Mouse (Mus musculus) hindbrain, embryonic 11.5 days (tissue): Measurements from ENCODE around the gene Hnrnpa2b1. TPM values are rescaled to one million over a fixed set of nuclear protein-coding genes. Genes with fewer than 3 reads are reported as not detected.

Experiments
- ATAC-seq: fragments of 200-750 bp; cut with Nextera tagmentation; 2 replicates; pipeline ENCODE4 v1.8.0; 2017; ENCODE audit warnings: mild to moderate bottlenecking, moderate TSS enrichment, moderate library complexity; ENCODE audit not compliant: low FRiP score
- DNase-seq: peaks from one replicate; pipeline ENCODE4 v3.0.0-alpha.2; 2015; ENCODE audit warnings: low spot score
- H3K27ac ChIP-seq: fragments of 300-500 bp; sonication (generic); 2 replicates; pipeline ENCODE4 v1.5.1; 2014; ENCODE audit warnings: mild to moderate bottlenecking, low read depth, low read length
- H3K27me3 ChIP-seq: fragments of 300-500 bp; sonication (generic); 2 replicates; pipeline ENCODE4 v1.6.1; 2014; ENCODE audit warnings: mild to moderate bottlenecking, low read length, moderate library complexity, mixed read lengths; ENCODE audit not compliant: control insufficient read depth, insufficient read depth
- H3K36me3 ChIP-seq: fragments of 300-500 bp; sonication (generic); 2 replicates; pipeline ENCODE4 v1.6.1; 2014; ENCODE audit warnings: mild to moderate bottlenecking, low read length, moderate library complexity, mixed read lengths; ENCODE audit not compliant: control insufficient read depth, insufficient read depth
- H3K4me1 ChIP-seq: fragments of 300-500 bp; sonication (generic); replicated peaks from 2 replicates; pipeline ENCODE4 v1.6.1; 2014; ENCODE audit warnings: low read length, mixed read lengths; ENCODE audit not compliant: control insufficient read depth, insufficient read depth
- H3K4me2 ChIP-seq: fragments of 300-500 bp; sonication (generic); replicated peaks from 2 replicates; pipeline ENCODE4 v1.6.1; 2014; ENCODE audit warnings: mild to moderate bottlenecking, low read depth, low read length
- H3K4me3 ChIP-seq: fragments of 300-500 bp; sonication (generic); 2 replicates; pipeline ENCODE4 v1.5.1; 2014; ENCODE audit warnings: low read depth, low read length
- H3K9ac ChIP-seq: fragments of 300-500 bp; sonication (generic); 2 replicates; pipeline ENCODE4 v1.6.1; 2014; ENCODE audit warnings: low read depth, low read length
- H3K9me3 ChIP-seq: fragments of 300-500 bp; sonication (generic); 2 replicates; pipeline ENCODE4 v1.6.1; 2016; ENCODE audit warnings: low read length; ENCODE audit not compliant: control insufficient read depth
- WGBS: fragments of 180-500 bp; shearing (Covaris S2); extraction: QIAGEN DNeasy Blood & Tissue Kit; methylation state at CpG from one replicate; pipeline ENCODE4 v1.1.7; 2014; 5-methylcytosine and 5-hydroxymethylcytosine counted together
- polyA plus RNA-seq: library from polyadenylated mRNA; unstranded; fragments of >200 nt; fragmentation: Nextera tagmentation; extraction: Ambion mirVana; gene quantifications from 2 replicates; pipeline ENCODE4 v1.2.1, GENCODE M21; 2014

Hnrnpa2b1 gene
- polyA plus RNA-seq, 1 experiment from 2014 or later = 1,561 TPM

DNA sequence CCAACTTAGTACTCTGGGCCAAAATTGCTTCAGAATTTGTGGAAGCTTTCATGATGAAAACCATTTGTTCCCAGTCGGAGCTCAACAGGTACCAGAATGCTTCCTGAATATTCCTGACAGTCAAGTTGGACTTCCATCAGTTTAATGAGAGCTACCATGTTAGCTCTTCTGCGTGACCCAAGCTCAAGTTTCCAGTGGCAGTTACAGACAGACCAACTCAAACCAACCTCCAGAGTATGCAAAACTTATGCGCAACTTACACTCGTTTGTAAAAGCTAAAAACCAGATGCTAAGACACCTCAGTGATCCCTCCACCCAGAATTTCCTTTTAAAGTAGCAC lies 9.7 kb downstream of the Hnrnpa2b1 start:
- Histone ChIP-seq H3K9me3 (no peaks in the 10 kb centered on the region), H3K4me3 (no peak overlapping the region), H3K36me3 (peaks cover 11% of the 10 kb centered on the region), H3K4me1 (no peaks in the 10 kb centered on the region), H3K9ac (no peak overlapping the region), H3K4me2 (no peak overlapping the region), H3K27ac (no peak overlapping the region), H3K27me3 (no peaks in the 10 kb centered on the region)
- ATAC-seq = 0 out of 2 replicates have a peak, but pooled peaks have one; percentile 15
- 79% methylated on average over 4 of the region's 4 CpGs for WGBS
- DNase-seq = no peak

DNA sequence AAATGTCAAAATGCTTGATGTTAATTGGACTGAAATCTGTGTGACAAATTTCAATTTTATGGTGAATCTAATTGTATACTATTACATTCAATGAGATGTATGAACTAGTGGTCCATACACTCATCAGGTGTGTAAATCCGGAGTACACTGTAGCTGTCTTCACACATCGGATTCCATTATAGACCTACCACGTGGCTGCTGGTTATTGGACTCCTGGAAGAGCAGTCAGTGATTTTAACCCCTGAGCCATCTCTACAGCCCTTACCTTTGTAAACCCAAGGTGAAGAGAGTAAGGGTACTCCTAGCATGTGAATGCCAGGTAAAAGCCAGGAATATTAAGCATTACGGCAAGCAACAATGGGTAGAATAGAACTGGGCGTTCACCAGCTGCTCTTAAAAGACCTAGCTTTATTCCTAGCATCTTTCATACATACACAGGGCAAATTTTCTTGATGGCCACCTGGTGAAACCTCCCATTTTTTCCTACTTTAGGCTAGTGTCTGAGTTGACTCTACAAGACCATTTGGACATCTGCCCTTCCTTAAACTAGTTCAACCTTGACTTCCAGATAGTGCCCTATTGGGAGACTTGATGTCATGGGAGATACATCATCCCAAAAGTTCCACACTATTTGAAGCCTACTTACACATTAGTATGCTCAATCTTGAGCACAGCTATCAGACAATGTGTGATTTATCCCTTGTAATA lies 10.2 kb downstream of the Hnrnpa2b1 start:
- DNase-seq = peak; percentile 56
- no peak overlapping the region for H3K27ac ChIP-seq
- WGBS = 34% methylated on average over 5 of the region's 5 CpGs
- H3K36me3 ChIP-seq = peaks cover 11% of the 10 kb centered on the region
- H3K4me1 ChIP-seq = no peaks in the 10 kb centered on the region
- no peak overlapping the region for H3K4me2 ChIP-seq
- H3K9ac ChIP-seq = no peak overlapping the region
- ATAC-seq = peak; percentile 55
- no peak overlapping the region for H3K4me3 ChIP-seq
- no peaks in the 10 kb centered on the region for H3K9me3 ChIP-seq
- H3K27me3 ChIP-seq = no peaks in the 10 kb centered on the region

DNA sequence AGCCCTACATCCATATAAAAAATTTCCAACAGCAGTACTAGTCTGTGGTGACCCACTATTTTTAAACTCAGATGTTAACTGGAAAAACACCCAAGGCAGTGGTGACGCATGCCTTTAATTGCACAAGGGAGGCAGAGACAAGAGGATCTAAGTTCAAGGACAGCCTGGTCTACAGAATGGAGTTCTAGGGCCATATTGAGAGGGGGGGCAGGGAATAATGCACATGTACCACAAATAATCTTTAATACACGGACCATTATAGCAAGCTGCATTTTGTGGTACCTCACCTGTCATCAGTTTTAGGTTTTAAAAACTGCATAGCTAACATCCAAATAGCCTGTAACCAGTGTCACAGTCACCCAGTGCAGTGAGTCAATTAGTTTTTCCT lies 10.8 kb downstream of the Hnrnpa2b1 start:
- Histone ChIP-seq H3K4me2 (no peak overlapping the region), H3K27ac (no peak overlapping the region), H3K9ac (no peak overlapping the region), H3K27me3 (no peaks in the 10 kb centered on the region), H3K4me1 (no peaks in the 10 kb centered on the region), H3K36me3 (peaks cover 11% of the 10 kb centered on the region), H3K9me3 (no peaks in the 10 kb centered on the region), H3K4me3 (no peak overlapping the region)
- peak; percentile 38; the same call in 1 of the 2 replicates for ATAC-seq
- 54% methylated on average over 2 of the region's 2 CpGs for WGBS
- DNase-seq = no peak

DNA sequence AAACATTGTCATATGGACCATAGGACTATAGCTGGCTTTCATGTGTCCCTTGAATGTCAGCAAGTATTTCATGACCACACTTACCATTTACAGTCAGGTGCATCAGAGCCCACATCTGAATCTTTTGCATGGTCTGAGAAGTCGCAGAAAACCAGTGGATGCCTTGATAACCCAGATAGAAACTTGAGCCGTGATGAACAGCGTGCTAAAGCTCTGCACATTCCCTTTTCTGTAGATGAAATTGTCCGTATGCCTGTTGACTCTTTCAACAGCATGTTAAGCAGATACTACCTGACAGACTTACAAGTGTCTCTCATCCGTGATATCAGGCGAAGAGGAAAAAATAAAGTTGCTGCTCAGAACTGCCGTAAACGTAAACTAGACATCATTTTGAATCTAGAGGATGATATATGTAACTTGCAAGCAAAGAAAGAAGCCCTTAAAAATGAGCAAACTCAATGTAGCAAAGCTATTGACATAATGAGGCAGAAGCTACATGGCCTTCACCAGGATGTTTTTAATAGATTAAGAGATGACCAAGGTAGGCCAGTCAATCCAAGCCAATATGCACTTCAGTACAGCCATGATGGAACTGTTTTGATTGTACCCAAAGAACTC lies 11.8 kb downstream of the Hnrnpa2b1 start:
- H3K27ac ChIP-seq = no peak overlapping the region

DNA sequence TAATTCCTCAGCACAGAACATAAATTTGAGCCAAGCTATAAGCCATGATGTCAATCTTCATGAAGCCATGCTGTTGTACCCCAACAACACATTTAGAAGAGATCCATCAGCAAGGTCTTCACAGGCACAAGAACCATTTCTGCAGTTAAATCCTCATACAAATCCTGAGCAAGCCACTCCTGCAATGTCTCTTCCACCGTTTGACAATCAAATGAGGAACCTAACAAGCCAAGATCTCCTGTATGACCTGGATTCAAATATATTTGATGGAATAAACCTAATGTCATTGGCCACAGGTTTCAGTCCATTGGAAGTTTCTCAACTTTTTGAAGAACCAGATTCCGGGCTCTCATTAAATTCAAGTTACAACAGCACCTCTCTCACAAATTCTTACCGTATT lies 12.4 kb downstream of the Hnrnpa2b1 start:
- Histone ChIP-seq H3K27ac (no peak overlapping the region), H3K36me3 (peaks cover 6% of the 10 kb centered on the region), H3K4me1 (no peaks in the 10 kb centered on the region), H3K4me3 (no peak overlapping the region), H3K4me2 (no peak overlapping the region), H3K9me3 (no peaks in the 10 kb centered on the region), H3K9ac (no peak overlapping the region), H3K27me3 (no peaks in the 10 kb centered on the region)
- DNase-seq = no peak
- WGBS = 87% methylated on average over 3 of the region's 3 CpGs
- no peak for ATAC-seq

More for the DNA sequence above, 11.8 kb downstream of the Hnrnpa2b1 start:
- DNase-seq (no peak), ATAC-seq (no peak)
- Histone ChIP-seq H3K4me1 (no peaks in the 10 kb centered on the region), H3K4me2 (no peak overlapping the region), H3K9ac (no peak overlapping the region), H3K36me3 (peaks cover 7% of the 10 kb centered on the region), H3K27me3 (no peaks in the 10 kb centered on the region), H3K4me3 (no peak overlapping the region), H3K9me3 (no peaks in the 10 kb centered on the region)
- WGBS = 87% methylated on average over 8 of the region's 8 CpGs

DNA sequence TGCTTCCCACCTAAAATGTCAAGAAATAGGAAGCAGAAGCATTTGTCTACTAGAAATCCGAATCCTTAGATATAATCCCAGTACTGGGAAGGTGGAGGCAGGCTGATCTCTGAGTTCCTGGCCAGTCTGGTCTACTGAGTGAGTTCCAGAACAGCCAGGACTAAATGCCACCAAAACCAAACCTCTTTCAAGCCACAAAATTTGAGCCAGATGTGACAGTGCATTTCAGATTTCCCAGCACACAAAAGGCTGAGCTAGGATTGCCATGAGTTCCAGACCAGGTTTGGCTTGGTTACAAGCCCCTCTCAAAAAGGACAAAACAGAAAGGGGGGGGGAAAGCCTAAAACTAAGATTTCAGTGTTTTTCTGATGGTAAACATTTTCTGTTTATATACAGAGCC lies 13.5 kb downstream of the Hnrnpa2b1 start:
- no peaks in the 10 kb centered on the region for H3K9me3 ChIP-seq
- DNase-seq = no peak
- H3K36me3 ChIP-seq = no peaks in the 10 kb centered on the region
- H3K9ac ChIP-seq = no peak overlapping the region
- WGBS = 91% methylated on average over 1 of the region's 1 CpGs
- H3K4me1 ChIP-seq = no peaks in the 10 kb centered on the region
- ATAC-seq = no peak
- H3K27ac ChIP-seq = no peak overlapping the region
- no peak overlapping the region for H3K4me2 ChIP-seq
- no peak overlapping the region for H3K4me3 ChIP-seq
- no peaks in the 10 kb centered on the region for H3K27me3 ChIP-seq

DNA sequence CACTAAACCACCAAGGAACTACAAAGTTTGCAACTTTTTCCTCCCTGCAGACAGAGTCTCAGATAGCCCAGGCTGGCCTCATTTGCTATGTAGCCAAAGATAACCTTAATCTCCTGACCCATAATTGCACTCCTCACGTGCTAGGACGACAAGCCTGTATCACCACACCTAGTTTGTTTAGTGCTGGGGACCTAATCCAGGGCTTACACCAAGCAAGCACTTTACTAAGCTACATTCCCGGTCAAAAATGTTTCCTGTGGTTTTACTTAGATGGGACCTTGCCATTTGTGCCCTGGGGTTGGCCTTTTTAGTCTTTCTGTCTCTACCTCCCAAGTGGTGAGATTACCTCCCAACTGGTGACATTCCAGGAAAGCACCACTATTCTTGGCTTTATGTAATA lies 14.7 kb downstream of the Hnrnpa2b1 start:
- Histone ChIP-seq H3K27ac (no peak overlapping the region), H3K4me2 (no peak overlapping the region), H3K27me3 (no peaks in the 10 kb centered on the region), H3K9ac (no peak overlapping the region), H3K4me1 (no peaks in the 10 kb centered on the region), H3K36me3 (no peaks in the 10 kb centered on the region), H3K4me3 (no peak overlapping the region), H3K9me3 (no peaks in the 10 kb centered on the region)
- ATAC-seq (no peak), DNase-seq (no peak)
- WGBS = 81% methylated on average over 3 of the region's 3 CpGs

DNA sequence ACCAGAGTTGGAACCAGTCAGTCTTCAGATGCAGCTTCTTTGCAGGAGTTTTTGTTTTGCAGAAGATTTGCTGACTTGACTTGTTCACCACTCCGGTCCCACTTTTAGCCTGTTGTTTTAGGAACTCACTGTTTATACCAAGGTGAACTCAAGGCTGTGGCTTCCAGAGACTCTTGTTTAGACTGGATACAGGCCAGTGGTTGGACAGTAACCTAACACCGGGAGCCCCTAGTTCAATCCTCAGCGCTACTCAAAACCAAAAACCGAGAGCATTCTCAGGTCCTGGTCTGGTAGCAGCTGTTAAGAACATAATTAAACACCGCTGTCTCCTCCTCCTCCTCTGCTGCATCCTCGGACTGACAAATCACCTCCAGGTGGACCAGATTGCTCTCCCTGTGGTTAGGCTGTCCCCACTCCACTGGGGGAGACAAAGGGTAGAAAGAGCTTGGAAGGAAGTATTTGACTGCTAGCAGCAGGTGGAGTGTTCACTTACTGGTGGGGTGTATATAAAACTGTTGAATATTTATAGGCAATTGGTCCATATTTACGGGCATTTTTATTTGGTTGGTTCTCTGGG lies 16.7 kb downstream of the Hnrnpa2b1 start:
- Histone ChIP-seq H3K4me2 (no peak overlapping the region), H3K9ac (no peak overlapping the region), H3K27me3 (no peaks in the 10 kb centered on the region), H3K4me1 (no peaks in the 10 kb centered on the region), H3K27ac (0 out of 2 replicates have a peak overlapping the region, but pooled peaks have one; percentile 17), H3K36me3 (no peaks in the 10 kb centered on the region), H3K4me3 (no peak overlapping the region), H3K9me3 (no peaks in the 10 kb centered on the region)
- DNase-seq = no peak
- WGBS = 64% methylated on average over 7 of the region's 7 CpGs
- no peak for ATAC-seq
